Mouse (Mus musculus) limb, embryonic 14.5 days (tissue): ENCODE results near the gene Adap2. TPM values are rescaled to one million over a fixed set of nuclear protein-coding genes. Genes with fewer than 3 reads are reported as not detected.
"Not testable (repeated sequence)": the region's sequence is repeated elsewhere in the genome, so short reads cannot be mapped to it uniquely, and the experiment has no call there.

Experiments
- ATAC-seq: fragments of 200-750 bp; cut with Nextera tagmentation; 2 replicates; pipeline ENCODE4 v1.8.0; 2017; ENCODE audit warnings: low read depth, moderate number of reproducible peaks, moderate TSS enrichment; ENCODE audit not compliant: low FRiP score
- DNase-seq: peaks from one replicate; pipeline ENCODE4 v3.0.0-alpha.2; 2015; ENCODE audit warnings: low spot score
- H3K27ac ChIP-seq: fragments of 300-500 bp; sonication (generic); replicated peaks from 2 replicates; pipeline ENCODE4 v1.5.1; 2014; ENCODE audit warnings: low read depth, mild to moderate bottlenecking, low read length, moderate library complexity, mixed read lengths
- H3K27me3 ChIP-seq: fragments of 300-500 bp; sonication (generic); 2 replicates; pipeline ENCODE4 v1.6.1; 2014; ENCODE audit warnings: low read length, mixed read lengths; ENCODE audit not compliant: control insufficient read depth, insufficient read depth
- H3K36me3 ChIP-seq: fragments of 300-500 bp; sonication (generic); 2 replicates; pipeline ENCODE4 v1.6.1; 2014; ENCODE audit warnings: mild to moderate bottlenecking, low read length, moderate library complexity, mixed read lengths; ENCODE audit not compliant: control insufficient read depth, insufficient read depth
- H3K4me1 ChIP-seq: fragments of 300-500 bp; sonication (generic); 2 replicates; pipeline ENCODE4 v1.6.1; 2014; ENCODE audit warnings: antibody characterized with exemption, low read length, mixed read lengths; ENCODE audit not compliant: control insufficient read depth, insufficient read depth
- H3K4me2 ChIP-seq: fragments of 300-500 bp; sonication (generic); replicated peaks from 2 replicates; pipeline ENCODE4 v1.6.1; 2014; ENCODE audit warnings: low read depth, mild to moderate bottlenecking, low read length, moderate library complexity; ENCODE audit not compliant: severe bottlenecking
- H3K4me3 ChIP-seq: fragments of 300-500 bp; sonication (generic); replicated peaks from 2 replicates; pipeline ENCODE4 v1.5.1; 2014; ENCODE audit warnings: low read length
- H3K9ac ChIP-seq: fragments of 300-500 bp; sonication (generic); 2 replicates; pipeline ENCODE4 v1.6.1; 2014; ENCODE audit warnings: mild to moderate bottlenecking, low read depth, low read length, moderate library complexity; ENCODE audit not compliant: severe bottlenecking
- H3K9me3 ChIP-seq: fragments of 300-500 bp; sonication (generic); 2 replicates; pipeline ENCODE4 v1.6.1; 2016; ENCODE audit warnings: low read length; ENCODE audit not compliant: control insufficient read depth
- POLR2A ChIP-seq: fragments of 200-500 bp; IDR thresholded peaks from 2 replicates; pipeline ENCODE4 v1.8.0; 2012; ENCODE audit warnings: inconsistent platforms, mild to moderate bottlenecking, moderate library complexity, borderline replicate concordance; ENCODE audit not compliant: insufficient read depth, insufficient read length; ENCODE audit errors: extremely low read depth
- WGBS: fragments of 180-500 bp; shearing (Covaris S2); extraction: QIAGEN DNeasy Blood & Tissue Kit; methylation state at CpG from one replicate; pipeline ENCODE4 v1.1.7; 2014; 5-methylcytosine and 5-hydroxymethylcytosine counted together
- polyA plus RNA-seq, 2 experiments: library from polyadenylated mRNA; depleted of rRNA in 1 of 2; stranded (reverse) in 1 of 2; unstranded in 1 of 2; fragments of >200 nt; fragmentation: Nextera tagmentation in 1 of 2; extraction: Ambion mirVana in 1 of 2; gene quantifications; 2 replicates each; pipeline versions ENCODE4 v1.2.1 to v1.2.3; 2012 to 2014

The Adap2 gene
- polyA plus RNA-seq, 2 experiments, result 1.2 to 1.5 TPM

DNA sequence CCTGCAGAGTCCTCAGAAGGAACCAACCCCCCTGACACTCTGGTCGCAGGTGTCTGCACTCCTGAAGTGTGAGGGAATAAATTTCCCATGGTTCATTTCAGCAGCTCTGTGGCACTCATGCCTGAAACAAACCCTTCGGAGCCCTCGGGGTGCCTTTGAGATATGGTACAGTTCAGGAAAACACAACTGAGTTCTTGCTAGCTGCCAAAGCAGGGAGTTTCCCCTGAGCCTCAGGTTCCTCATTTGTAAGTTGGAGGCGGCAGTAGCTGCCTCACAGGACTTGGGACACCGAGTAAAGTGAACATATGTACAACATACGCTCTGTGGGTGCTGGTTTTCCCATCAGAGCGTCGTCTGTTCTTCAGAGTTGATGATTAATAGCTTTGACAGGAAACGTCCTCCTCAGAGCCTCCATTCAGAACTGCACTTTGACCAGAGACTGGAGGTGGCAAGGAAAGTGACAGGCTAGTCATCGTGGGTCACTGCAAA is 8.1 kb upstream of the Adap2 start:
- Histone ChIP-seq H3K4me1 (peaks cover 7% of the 10 kb centered on the region; the same call in 1 of the 2 replicates), H3K9ac (no peak overlapping the region), H3K36me3 (no peaks in the 10 kb centered on the region), H3K4me2 (no peak overlapping the region), H3K4me3 (no peak overlapping the region), H3K9me3 (no peaks in the 10 kb centered on the region), H3K27me3 (no peaks in the 10 kb centered on the region), H3K27ac (no peak overlapping the region)
- 50% methylated on average over 10 of the region's 10 CpGs for whole genome bisulfite sequencing
- no peak for TF ChIP-seq POLR2A
- no peak for ATAC-seq
- no peak for DNase-seq

DNA sequence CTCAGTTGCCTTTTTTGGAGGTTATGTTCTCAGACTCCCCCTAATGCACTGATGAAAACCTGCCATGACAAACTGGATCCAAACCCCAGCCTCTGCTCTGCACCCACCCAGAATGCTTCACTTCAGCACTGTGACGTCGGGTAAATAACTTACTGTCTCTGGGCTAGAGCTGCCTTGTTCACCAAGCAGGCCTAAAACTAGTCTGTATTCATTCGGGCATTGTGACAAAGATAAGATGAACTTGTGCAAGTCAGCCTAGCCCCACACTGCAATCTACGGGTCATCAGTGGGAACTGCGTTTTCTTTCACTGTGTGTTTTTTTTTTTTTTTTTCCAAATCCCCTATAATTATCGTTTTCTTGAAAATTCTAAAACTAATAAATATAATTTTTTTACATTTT is 6.2 kb upstream of the Adap2 start:
- no peak for ATAC-seq
- Histone ChIP-seq H3K4me1 (peaks cover 3% of the 10 kb centered on the region; the same call in 1 of the 2 replicates), H3K27ac (no peak overlapping the region), H3K4me2 (no peak overlapping the region), H3K9ac (no peak overlapping the region), H3K27me3 (no peaks in the 10 kb centered on the region), H3K36me3 (no peaks in the 10 kb centered on the region), H3K4me3 (no peak overlapping the region), H3K9me3 (no peaks in the 10 kb centered on the region)
- no peak for DNase-seq
- 80% methylated on average over 6 of the region's 6 CpGs for WGBS
- TF ChIP-seq POLR2A, result no peak

DNA sequence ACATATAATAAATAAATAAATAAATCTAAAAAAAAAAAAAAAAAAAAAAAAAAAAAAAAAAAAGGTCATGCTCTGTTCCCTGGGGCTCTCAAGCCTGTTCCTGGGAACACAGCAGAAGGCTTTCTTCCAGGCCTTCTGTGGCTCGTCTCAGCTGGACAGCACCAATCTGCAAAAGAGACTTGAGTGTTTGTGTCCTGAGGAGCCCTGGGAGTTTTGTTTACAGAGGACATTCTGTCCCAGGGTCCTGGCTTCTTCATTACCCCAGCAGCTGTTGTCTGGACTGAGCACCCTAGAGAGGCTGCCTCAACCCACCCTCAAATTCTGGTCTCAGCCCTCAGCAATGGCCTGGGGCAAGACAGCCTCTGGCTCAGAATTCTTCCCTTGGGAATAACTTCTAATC is 5.6 kb upstream of the Adap2 start:
- DNase-seq (no peak), ATAC-seq (no peak)
- H3K27ac ChIP-seq, result no peak overlapping the region
- no peak overlapping the region for H3K4me3 ChIP-seq
- H3K9ac ChIP-seq, result no peak overlapping the region
- peaks cover 1% of the 10 kb centered on the region; the same call in 1 of the 2 replicates for H3K27me3 ChIP-seq
- 47% methylated on average over 1 of the region's 1 CpGs for WGBS
- no peaks in the 10 kb centered on the region for H3K4me1 ChIP-seq
- no peak for TF ChIP-seq POLR2A
- no peaks in the 10 kb centered on the region for H3K36me3 ChIP-seq
- no peak overlapping the region for H3K4me2 ChIP-seq
- H3K9me3 ChIP-seq, result no peaks in the 10 kb centered on the region

DNA sequence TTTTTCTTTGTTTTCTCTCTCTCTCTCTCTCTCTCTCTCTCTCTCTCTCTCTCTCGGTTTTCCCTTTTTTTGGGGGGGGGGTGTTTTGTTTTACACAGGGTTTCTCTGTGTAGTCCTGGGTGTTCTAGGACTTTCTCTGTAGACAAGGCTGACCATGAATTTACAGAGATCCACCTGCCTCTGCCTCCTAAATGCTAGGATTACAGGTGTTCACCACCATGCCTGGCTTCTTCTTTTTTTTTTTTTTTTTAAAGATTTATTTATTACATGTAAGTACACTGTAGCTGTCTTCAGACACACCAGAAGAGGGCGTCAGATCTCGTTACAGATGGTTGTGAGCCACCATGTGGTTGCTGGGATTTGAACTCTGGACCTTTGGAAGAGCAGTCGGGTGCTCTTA is 4.9 kb upstream of the Adap2 start:
- not testable (repeated sequence) for H3K27me3 ChIP-seq, H3K9me3 ChIP-seq, H3K27ac ChIP-seq, H3K4me3 ChIP-seq, DNase-seq, H3K36me3 ChIP-seq, H3K9ac ChIP-seq, H3K4me2 ChIP-seq, ATAC-seq, H3K4me1 ChIP-seq
- 58% methylated on average over 2 of the region's 4 CpGs for WGBS

DNA sequence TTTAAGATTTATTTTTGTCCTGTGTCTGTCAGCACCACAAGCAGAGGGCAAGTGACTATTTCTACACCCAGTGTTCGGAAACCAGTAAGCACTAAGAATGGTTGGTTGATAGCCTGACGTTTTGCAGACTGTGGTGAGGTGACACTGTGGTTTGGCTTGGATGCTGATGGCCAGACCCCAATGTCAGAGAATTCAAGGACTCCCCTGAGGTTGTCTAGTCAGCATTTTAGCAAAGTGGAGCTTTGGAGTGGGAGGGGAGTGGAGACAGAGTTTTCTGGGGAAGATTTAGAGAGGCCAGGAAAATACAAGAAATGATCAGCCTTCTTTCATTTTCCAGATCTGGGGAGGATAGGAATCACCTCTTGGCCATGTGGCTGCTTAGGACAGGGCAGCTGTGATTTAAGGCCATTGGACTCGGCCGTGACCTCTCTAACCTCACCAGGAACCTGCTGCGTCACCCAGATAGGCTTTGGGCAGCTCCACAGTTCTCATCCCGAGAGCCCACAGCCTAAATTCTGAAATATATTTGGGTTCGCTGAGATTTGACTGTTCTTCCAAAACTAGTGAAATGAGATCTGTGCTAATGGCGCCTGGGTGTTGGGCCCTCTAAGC is 4.4 kb upstream of the Adap2 start:
- Histone ChIP-seq H3K27me3 (peaks cover 14% of the 10 kb centered on the region), H3K4me1 (no peaks in the 10 kb centered on the region), H3K9ac (no peak overlapping the region), H3K4me2 (no peak overlapping the region), H3K9me3 (no peaks in the 10 kb centered on the region), H3K4me3 (no peak overlapping the region), H3K27ac (no peak overlapping the region), H3K36me3 (no peaks in the 10 kb centered on the region)
- TF ChIP-seq POLR2A, result no peak
- DNase-seq, result no peak
- ATAC-seq, result no peak
- WGBS, result 83% methylated on average over 8 of the region's 8 CpGs

DNA sequence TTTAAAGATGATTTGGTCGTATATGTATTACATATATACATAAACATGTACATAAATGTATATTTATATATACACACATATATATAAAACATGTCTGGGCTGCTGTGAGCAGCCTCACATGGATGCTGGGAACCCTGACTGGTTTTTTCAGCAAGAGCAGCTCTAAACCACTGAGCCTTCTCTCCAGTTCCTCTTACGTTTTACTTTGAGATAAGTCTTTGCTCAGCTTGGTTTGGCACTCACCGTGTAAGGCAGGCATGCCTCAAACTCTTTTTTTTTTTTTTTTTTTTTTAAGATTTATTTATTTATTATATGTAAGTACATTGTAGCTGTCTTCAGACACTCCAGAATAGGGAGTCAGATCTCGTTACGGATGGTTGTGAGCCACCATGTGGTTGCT is 3.3 kb upstream of the Adap2 start:
- no peak for ATAC-seq
- Histone ChIP-seq H3K36me3 (no peaks in the 10 kb centered on the region), H3K4me3 (no peak overlapping the region), H3K9me3 (no peaks in the 10 kb centered on the region), H3K27ac (no peak overlapping the region), H3K27me3 (peaks cover 23% of the 10 kb centered on the region), H3K4me1 (no peaks in the 10 kb centered on the region), H3K4me2 (no peak overlapping the region), H3K9ac (no peak overlapping the region)
- WGBS, result 82% methylated on average over 5 of the region's 5 CpGs
- TF ChIP-seq POLR2A, result no peak
- no peak for DNase-seq
